Mouse (Mus musculus) cerebellum, adult 11-12 months (tissue): ENCODE results near the gene Sc5d.

Experiments
- DNase-seq: peaks from one replicate; pipeline ENCODE4 v3.0.0; 2022

Gene Sc5d

DNA sequence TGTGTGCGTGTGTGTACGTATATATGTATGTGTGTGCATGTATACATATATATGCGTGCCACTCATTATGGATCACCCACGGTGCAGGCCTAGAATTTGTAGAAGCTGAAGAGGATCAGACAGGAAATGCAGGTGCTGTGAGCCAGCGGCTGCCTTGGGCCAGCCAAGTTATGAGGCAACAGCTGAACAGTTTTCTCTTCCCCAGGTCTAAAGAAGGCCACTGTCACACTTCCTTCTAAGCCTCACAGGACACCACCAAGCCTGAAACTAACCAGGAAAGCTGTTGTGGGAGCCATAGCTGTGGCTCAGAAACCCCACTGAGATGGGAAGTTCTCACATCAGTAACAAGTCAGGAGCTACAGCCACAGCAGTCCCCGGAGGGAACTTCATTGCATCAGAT is 17.4 kb downstream of the Sc5d start:
- DNase-seq: no peak

GRCm38 (mm10) chr9:42244173-42244572 is 19.9 kb downstream of the Sc5d start:
- no peak for DNase-seq

DNA sequence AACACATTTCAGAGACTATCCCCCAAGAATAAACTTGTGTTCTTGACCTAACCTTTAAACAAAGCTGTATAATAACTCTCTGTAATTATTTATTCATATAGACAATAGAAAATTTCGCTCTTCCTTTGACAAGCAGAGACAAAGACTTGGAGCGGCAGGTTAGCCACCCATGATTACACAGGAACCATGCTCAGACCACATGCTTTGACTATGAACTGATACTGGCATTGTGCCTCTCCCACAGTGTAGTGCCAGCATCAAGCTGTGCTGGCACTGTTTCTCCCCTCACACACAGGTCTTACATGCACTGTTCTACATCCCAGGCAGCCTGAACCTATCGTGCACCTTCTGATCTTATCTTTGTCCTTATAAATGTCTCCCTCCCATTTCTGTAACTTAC is 23.0 kb downstream of the Sc5d start:
- DNase-seq: peak; percentile 49

DNA sequence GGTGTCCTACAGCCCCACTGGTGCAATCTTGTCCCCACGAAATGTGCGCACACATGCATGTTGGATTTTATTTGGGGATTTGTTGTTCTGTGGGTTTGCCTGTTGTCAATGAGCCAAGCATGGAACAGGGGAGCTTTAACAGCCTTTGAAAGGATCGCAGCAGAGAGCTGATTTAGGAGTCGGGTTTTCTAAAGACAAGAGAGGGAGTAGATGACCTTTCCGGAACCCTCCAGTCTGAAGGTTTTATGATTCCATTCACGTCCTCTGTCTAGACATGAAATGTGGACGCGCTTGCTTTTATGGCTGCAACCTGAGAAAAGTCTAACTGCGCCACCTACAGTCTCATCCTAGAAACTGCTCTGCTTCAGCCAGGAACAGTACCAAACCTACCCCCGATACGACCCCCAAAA is 23.5 kb downstream of the Sc5d start:
- peak; percentile 56 for DNase-seq

GRCm38 (mm10) chr9:42238827-42239226 is 25.2 kb downstream of the Sc5d start:
- DNase-seq: no peak

GRCm38 (mm10) chr9:42231116-42231515 is 32.9 kb downstream of the Sc5d start:
- no peak for DNase-seq

GRCm38 (mm10) chr9:42230333-42230732 is 33.7 kb downstream of the Sc5d start:
- peak; percentile 50 for DNase-seq

GRCm38 (mm10) chr9:42229465-42230110 is 34.5 kb downstream of the Sc5d start:
- DNase-seq: peak; percentile 94

- DNase-seq: no peak
These were observed 36.3 kb downstream of the Sc5d start for GRCm38 (mm10) chr9:42227804-42228203.

GRCm38 (mm10) chr9:42219001-42219660 is 44.9 kb downstream of the Sc5d start:
- no peak for DNase-seq

DNA sequence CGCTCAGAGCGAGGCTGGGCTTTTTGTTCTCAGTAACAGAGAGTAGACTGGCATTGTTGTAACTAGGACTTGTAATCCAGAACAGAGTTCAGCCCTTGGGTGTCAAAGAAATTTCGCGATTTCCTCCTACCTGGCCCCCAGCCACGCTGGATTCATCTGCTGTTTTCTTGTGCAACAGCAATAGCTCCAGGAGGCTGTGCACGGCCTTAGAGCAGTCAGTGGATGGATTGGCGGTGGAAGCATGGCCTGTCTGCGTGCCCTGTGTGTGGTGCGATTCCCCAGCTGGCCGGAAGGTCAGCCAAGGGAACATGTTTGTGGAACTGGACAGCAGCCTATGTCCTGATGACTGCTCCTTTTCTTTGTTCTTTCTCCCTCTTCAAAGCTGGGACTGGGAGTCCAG is 46.4 kb downstream of the Sc5d start:
- DNase-seq: peak; percentile 70

DNA sequence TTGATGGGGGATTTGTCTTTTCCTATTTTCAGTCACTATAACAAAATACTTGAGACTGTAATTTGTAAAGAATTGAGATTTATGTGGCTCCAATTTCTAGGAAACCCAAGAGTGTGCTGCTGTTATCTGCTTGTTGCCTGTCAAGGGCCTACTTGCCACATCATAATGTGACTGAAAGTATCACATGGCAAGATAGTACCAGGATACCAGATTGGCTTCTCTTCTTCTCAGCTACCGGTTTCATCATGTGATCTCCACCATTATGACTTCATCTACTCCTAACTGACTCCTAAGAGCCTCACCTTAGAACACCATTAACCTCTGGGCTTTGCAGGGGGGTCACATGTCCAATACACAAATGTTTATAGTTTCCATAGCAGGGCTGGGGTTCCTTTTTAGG is 49.9 kb downstream of the Sc5d start:
- DNase-seq: no peak

DNA sequence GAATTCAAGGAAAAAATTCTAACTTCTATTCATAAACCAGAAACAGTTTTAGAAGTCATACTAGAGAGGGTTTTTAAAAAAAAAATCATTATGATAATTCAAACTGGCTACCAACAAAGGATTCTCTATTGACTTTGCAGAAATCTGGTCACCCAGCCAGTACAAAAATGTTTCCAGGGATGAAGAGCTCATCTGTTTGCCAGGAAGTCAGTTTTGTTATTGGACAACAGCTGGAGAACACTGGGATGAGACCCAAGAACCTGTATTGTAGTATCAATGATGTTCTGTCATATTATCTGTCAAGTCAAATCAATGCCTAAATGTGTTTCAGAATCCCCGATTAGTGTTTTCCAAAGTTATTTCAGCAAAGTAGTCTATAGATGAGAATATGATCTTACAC is 50.9 kb downstream of the Sc5d start:
- DNase-seq: no peak

GRCm38 (mm10) chr9:42209666-42210065 is 54.4 kb downstream of the Sc5d start:
- DNase-seq: no peak

- peak; percentile 75 for DNase-seq
These were observed 55.6 kb downstream of the Sc5d start for GRCm38 (mm10) chr9:42208463-42208862.

GRCm38 (mm10) chr9:42206750-42207149 is 57.3 kb downstream of the Sc5d start:
- no peak for DNase-seq

DNA sequence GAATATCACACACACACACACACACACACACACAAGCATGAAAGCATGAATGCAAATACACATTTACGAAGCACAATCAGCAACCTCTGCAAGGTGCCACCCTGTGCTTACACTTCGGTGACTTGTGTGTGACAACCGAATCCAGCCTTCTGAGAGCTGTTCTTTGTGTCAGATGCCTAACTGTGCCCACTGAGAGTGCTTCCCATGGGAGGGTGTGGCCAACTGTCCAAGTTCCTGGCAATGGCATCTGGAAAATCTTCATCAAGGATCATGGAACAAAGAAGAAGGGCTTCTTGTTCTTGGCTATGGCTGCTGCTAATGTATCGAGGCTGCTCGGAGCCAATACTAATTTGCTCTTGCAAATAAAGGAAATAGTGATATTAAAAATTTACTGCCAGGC is 61.8 kb downstream of the Sc5d start:
- DNase-seq: no peak
